Mouse (Mus musculus) cerebral cortex, adult 2 months (tissue): ENCODE results near the gene Slc38a6.

Source experiments
- WGBS: fragments of 180-500 bp; shearing (Covaris S2); methylation state at CpG from one replicate; pipeline ENCODE4 v1.1.7; 2018; 5-methylcytosine and 5-hydroxymethylcytosine counted together

Slc38a6 gene

DNA sequence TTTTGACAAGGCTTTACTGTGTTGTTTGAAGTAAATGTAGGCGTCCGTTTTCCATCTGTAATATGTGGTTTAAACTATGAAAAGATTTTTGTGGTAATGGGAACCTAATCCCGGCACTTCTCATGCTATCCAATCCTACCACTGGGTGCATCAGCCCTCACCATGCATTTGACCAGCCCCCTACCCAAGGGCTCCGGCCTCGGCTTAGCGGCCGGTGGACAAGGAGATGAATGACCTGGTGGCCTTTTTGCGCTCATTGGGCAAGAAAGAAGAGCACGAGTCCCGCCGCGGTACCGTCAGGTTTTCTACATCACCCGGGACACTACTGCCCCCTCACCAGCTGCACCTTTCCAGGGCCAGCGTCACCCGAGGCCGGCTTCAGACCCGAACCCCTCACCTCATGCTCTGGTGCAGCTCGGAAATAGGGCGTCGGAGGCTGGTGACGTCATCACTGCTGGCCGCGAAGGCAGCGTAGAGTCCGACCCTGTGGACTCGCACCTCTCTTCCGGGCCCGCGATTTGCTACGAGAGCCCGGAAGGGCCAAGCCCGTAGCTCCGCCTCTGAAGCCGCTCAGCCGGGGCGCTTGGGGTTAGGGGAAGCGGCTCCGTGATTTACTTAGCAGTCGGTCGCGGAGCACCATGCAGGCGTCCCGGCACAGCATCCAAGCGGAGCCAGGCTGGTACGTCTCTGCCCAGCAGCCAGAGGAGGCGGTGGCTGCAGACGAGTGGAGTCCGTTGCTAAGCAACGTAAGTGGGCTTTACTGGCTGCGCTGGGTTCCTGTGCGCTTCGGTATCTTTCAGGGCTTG lies at the start of gene Slc38a6, which contains the start of gene Trmt5:
Gene Slc38a6 (plus strand): TSS at position 493 of the 806 bp plus-strand sequence.
Gene Trmt5 (minus strand): TSS at position 424 of the 806 bp plus-strand sequence.
- WGBS: under 1% methylated on average over 53 of the region's 53 CpGs

DNA sequence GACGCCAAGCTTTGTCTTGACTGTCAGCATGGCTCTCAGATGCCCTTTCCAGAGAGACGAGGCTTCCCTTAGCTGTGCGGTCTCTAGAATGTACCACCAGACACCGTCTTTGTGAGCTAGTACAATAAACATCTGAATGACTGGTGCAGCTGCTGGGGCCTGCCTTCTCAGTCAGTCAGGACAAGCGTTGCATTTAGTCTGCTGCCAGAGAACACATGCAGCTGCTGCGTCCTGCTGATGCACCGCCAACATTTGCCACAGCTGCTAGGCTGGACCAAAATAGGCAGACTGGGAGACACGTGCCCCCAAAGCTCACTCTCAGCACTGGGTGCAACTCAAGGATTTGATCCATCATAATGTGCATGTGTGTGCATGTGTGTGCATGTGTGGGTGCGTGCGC lies 44.6 kb upstream of the Slc38a6 start:
- 41% methylated on average over 10 of the region's 10 CpGs for WGBS

DNA sequence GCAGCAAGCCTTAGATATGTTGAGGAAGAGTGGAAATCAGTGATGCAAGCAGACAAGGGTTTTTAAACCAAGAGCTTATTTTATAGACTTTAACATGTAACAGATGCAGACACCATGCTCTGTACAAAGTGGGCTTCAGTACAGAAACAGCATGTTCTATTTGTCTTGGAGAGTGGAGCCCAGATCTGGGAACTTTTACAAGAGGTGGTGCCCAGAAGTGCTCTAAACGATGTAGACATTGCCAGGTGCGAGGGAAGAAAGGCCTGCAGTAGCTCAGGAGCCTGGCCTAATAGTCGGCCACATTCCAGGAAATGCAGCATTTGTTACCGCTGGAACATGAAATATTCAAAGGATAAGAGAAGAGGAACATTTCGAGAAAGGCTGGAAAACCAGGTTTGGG lies 40.9 kb upstream of the Slc38a6 start:
- 59% methylated on average over 5 of the region's 5 CpGs for WGBS

DNA sequence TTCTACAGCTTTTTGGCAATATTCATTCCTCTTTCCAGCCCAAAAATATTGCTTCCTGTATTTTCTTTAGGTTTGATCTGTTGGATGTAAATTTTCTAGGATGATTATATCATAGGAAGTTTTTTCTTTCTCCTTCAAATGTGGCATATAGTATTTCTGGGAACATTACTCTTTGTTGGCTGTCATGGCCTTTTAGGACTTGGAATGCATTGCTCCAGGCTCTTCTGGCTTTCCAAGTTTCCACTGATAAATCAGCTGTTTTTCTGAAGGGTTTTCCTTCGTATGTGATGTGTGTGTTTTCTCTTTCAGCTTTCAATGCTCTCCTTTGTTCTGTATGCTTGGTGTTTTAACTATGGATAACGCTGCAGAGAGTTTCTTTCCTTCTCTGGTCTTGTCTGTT lies 31.6 kb upstream of the Slc38a6 start:
- WGBS: 74% methylated on average over 2 of the region's 2 CpGs

DNA sequence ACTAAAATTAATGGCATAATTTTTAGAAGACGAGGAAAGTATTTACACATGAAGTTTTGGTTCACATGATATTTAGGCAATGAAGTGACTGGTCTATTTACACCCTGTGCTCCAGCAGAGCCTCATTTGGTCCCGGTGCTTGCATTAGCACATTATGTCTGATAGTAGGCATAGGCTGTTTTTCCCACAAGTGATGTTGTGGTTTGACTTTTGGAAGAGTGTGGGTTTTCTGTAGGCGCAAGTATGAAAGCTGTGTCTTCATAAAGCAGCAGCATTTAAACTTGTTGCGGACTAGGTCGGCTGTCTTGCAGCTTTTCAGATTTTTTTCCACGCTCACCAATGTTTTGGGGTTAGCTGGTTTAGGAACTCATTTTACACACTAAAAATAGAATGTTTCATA lies 27.3 kb upstream of the Slc38a6 start:
- WGBS: 55% methylated on average over 6 of the region's 6 CpGs

DNA sequence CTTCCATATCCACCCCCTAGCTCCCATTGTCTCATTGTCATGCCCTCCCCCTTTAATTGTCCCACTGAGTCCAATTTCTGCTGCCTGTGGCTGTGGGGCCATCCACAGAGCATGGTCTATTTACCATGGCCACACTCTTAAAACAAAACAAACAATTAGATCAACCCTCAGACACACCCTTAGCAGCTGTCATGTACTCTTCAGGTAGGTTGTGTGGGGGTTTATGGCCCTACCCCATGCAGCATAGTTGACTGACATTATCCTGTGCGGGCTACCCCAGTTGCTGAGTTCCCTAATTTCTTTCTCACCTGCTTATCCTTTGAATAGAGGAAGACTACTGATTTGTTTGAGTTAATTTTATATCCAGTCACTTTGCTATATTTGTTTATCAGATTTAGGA lies 26.2 kb upstream of the Slc38a6 start:
- WGBS: 95% methylated on average over 1 of the region's 1 CpGs

DNA sequence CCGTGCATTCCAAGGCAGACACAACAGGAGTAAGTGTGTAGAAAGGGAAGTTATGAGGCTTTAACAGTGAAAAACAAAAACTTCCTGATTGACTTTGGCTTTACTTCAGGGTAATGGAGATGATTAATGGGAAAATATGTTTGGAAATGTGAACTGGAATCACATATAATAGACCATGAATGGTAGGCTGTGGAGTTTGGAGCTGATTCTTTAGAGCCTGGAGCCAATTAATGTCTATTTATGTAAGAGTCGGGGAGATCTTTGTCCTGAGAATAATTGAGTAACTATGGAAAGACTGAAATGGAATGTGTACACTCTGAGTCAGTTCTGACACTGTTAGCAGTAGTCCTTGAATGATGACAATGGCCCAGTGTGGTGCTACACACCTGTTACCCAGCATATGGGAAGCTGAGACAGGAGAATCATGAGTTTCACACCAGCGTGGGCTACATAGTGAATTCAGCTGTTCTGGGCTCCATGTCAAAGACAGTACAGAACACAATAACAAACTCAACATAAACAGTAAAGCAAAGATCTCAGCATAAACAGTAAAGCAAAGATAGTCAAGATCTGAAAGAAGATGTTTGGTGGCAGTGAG lies 21.1 kb upstream of the Slc38a6 start:
- WGBS: 50% methylated on average over 3 of the region's 3 CpGs

DNA sequence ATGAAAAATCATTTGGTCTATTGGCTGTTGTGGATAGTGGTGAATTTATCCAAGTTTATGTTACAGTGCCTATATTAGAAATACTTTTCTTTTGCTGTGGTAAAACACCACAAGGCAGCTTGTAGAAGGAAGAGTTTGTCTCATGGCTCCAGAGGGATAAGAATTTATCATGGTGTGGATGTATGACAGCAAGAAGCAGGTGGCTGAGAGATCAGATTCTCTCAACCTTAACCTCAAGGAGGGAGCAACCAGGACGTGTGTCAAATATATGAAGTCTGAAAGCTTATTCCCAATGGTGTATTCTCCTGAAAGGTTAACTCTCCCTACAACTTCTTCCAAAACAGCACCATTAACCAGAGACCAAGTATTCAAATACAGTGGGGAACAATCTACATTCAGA lies 20.0 kb upstream of the Slc38a6 start:
- 82% methylated on average over 1 of the region's 1 CpGs for WGBS

DNA sequence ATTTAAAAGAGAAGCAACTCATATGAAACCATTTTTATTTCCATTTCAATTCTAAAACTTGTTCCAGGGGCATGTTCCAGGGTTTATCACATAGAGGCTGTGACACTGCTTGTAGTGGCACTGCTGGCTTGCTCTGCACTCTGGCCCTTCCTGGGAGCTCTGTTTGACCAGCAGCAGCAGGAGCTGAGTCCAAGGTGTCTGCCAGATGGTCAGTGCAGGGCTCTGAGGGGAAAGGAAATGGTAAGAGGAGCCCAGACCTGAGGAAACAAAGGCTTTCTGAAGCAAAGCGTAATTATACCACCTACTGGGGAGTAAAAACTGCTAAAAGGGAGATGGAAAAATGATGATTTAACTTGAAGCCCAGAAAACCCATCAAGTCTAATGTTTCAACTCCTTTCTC lies 18.1 kb upstream of the Slc38a6 start:
- 88% methylated on average over 1 of the region's 1 CpGs for WGBS

DNA sequence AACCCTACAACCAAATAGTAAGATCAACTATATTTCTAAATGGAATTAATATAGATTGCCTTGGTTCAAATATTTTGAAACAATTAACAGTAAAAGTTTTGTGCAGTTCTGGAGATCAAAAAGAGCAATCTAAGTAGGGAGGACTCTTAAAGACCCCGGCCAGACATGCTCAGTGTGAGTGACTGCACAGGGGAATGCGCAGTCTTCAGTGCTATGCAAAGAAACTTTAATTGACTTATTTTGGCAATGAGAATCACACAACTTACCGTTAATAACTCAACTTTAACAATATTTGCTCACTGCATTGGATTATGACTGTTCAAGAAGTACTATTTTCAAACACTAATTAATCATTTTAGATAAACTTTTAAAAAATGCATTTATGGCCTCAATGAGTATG lies 17.0 kb upstream of the Slc38a6 start:
- WGBS: 94% methylated on average over 3 of the region's 3 CpGs

DNA sequence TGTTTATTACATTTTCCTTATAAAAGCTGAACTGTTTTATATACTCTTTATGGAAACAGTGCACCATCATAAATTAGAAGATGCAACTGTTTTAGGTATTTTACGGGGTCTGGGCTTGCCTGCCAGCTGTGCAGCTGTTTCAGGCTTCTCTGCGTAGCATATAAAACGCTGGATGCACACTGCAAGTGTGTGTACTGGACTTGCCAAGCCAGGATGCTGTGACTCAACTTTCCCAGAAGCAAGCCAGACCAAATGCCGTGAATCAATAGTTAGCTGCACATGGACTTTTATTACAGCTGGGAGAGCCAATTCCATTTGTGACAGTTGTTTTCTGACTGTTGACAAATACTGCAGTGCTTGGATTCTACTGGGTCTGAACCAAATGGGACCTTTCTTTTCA lies 16.6 kb upstream of the Slc38a6 start:
- WGBS: 80% methylated on average over 4 of the region's 4 CpGs

DNA sequence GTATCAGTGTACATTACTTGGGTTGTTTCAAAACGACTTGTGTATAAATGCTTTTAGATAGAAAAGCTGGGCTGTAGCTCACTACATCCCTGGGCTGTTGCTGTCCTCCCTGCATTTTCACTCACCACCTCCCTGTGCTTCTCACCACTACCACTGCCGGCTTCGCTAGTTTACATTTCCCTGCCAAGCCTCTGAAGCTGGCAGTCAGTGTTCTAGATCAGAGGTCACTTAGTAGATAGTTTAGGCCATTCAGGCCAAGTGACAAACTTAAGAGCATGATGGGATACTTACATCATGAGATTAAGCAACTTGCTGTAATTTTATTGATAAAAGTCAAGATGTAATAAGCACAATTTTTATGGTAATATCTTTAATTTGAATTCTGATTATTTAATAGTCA lies 11.7 kb upstream of the Slc38a6 start:
- 95% methylated on average over 3 of the region's 3 CpGs for WGBS

DNA sequence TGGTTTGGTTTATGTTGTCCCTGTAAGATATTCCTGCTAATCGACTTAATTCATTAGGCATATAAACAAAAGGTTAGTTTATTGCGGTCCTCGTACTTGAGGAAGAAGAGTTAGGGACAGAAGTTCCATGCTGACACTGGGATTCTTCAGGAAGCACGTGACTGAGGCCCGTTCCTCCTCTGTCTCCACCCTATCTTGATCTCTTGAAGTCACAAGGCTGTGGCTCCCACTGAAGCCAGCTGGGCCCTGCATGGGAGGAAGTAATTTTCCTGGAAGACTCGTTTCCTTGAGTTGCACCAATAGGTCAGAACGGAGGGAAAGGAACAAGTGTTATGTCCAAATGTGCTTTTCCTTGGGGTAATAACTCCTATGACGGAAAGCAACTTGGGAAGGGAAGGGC lies 1.0 kb downstream of the Slc38a6 start:
- WGBS: 65% methylated on average over 8 of the region's 8 CpGs

DNA sequence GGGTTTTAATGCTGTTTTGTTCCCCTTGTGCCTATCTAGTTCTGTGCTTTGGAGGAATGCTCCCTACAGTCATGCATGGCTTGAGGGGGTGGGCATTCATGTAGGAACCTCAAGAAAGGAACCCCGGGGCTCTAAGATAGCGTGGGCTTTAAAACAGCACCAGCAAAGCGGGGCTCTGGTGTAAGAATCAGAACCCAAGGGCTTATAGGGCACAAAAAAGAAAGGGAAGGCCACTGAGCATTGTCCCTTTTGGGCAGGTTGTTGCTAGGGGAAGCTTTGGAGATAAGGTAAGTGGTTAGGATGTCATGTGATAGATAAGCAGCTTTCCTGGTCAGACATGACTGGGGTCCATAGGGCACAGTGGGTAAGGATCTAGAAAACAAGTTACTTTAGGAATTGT lies 2.0 kb downstream of the Slc38a6 start:
- WGBS: 97% methylated on average over 3 of the region's 3 CpGs

DNA sequence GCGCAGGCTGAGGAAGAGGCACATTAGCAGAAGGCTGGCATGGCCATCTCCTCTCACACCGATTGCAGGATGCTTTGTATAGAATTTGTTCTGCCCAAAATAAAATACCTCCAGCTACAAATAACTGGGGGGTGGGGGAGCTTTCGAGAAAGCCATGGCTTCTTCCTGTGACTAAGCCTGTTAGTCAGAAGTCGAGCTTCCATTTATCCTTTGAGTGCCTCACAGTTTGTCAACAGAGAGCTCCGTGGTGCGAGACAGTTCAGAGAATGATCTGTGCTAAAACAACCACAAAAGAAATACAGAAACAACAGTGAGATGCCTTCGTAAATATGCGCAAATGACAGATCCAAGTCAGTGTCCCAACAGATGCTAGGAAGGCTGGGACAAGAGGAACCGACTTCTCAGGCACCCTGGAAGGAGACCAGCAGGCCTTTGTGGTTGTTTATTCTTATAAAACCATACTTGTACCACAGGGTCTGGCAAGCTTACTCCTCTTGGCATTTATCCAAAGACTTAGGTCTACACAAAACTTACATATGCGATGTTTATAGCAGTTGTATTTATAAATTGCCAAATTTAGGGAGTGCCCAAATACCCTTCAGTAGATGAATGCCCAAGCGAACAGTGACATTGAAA lies 9.0 kb downstream of the Slc38a6 start:
- WGBS: 70% methylated on average over 11 of the region's 11 CpGs

DNA sequence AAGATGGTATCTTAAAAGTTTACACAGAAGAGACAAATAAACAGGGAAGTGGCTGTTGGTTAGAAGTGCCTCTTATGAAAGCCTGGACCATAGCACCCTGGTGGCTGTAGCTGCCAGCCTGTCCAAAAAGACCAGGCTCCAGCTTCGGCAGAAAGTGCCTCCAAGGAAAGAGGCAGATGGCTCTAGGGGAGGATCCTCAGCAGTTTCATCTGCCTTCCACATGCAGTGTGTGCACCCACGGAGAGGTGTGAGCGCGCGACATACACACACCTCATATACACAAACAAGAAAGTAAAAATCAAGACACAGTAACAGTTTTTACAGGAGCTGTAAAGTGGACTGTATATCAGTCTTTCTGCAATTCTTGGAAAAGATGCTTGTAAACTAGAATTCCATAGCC lies 12.0 kb downstream of the Slc38a6 start:
- WGBS: 71% methylated on average over 5 of the region's 5 CpGs

DNA sequence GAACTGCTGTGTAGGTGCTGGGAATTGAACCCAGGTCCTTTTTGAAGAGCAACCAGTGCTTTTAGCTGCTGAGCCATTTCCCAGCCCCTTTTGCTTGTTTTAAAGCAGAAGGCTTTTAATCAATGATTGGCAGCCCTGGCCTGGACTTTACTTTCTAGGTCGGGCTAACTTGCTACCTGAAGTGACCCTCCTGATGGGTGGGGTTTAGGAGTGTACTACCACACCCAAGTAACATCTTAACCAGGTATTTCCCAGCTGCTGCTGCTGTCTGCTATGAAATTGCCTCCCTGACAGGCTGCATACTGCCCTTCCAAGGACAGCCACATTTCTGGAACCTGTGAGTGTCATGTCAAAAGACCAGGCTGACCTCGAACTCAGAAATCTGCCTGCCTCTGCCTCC lies 14.0 kb downstream of the Slc38a6 start:
- 92% methylated on average over 2 of the region's 2 CpGs for WGBS

DNA sequence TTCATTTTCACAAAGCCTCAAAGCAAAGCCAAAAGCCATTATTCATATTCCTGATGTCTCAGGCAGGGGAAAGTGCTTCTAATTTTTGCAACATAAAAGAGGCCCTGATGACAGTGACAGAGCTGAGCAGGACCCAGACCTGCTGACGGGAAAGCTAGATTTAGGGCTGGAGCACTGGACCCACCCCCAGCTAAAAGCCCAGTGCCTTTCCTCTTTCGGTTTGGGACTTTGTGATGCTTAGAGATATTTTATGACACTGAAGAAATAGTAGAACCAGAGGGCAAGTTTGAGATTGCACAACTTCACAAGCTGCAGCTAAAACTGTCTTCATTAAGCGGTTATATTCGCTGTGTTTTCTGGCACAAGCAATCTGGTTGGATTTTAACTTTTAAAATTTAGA lies 18.1 kb downstream of the Slc38a6 start:
- WGBS: 87% methylated on average over 4 of the region's 4 CpGs

DNA sequence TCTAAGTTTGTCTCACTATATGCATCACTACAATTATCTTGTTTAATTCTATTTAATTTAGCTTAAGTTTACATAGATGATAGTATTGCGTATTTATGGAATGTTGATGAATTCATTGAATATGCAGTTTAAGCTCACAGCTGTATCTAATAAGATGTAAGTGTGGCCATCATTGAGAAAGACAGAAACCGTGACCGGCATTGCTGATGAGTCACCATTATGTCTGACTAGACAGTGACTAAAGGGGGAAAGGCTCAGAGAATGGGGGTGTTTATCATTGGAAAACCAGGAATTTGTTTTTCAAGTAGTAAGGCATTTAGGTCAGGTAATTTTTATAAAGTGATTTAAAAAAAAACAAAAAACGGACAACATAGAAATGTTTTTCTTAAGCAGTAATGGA lies 21.2 kb downstream of the Slc38a6 start:
- 84% methylated on average over 4 of the region's 4 CpGs for WGBS

DNA sequence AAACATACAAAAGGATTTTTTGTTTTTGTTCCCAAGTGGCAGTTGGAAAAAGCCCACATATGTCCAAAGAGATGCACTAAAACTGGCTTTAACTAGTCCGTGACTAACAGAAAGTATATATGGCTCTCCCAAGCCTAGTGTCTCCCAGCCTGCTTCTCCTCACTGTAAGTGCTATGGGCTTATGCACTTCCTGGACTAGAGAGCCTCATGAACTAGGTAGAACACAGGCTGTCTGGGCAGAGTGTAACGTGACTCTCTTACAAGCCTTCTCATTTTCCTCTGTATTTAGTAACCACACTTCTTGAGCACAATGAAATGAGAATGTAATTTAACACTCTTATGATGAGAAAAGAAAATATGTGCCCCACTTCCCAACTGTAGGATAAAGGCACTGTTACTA lies 22.1 kb downstream of the Slc38a6 start:
- WGBS: 67% methylated on average over 2 of the region's 2 CpGs

DNA sequence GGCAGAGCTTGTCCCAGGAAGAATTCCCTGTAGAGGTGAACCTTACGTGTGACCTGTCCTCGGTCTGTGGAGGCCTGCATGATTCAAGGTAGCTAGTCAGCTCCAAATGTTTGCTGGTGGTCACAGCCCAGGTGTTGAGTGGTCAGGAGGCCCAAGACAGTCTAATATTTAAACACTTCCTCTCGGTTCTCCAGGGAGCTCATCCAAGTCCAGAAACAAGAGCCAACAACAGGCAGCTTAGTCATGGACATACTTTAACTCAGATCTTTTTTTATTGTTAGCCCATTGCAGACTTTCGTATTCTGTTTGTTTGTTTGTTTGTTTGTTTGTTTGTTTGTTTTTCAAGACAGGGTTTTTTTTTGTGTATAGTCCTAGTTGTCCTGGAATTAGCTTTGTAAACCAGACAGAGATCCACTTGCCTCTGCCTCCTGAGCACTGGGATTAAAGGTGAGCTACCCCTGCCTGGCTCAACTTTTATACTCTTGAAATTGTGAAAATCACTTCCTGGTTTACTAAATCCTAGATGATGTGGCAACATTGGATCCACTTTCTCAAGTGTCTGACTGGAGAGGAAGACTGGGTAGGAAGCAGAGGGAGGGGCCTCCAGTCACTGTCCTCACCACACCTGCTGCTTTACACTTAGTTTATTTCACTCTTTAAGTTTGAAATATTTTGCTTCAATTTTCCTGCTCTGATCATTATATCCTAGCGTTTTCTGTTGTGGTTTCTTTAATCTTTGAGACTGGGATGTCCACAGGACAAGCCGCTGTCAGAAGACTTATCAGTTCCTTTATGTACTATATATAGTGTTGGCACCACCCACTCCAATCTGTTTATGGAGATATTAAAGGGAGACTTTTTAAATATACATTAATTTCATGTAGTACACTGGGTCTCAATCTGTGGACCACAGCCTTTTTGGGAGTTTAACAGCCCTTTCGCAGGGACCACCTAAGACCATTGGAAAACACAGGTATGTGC lies 31.4 kb downstream of the Slc38a6 start:
- 85% methylated on average over 7 of the region's 7 CpGs for WGBS

DNA sequence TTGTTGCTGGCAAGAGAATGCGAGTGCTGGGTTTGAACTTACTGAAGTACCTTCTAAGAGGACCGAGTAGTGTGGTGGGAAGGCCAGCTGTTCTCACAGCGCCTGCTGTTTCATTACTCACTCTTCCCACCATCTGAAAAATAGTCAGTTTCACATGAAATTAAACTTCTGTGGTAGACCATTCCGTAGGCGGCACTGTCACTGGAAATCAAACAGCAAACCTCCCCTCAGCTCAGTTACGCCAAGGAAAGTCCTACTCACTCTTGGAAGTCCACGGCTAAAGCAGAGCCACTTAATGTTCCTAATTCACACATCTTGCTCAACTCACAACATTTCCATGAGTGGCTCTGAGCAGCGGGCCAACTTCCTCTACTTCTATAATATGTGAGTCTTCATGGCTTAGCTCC lies 37.6 kb downstream of the Slc38a6 start:
- 63% methylated on average over 8 of the region's 8 CpGs for WGBS
